Mouse (Mus musculus): ENCODE data around the gene Fgr. TPM values are rescaled to one million over a fixed set of nuclear protein-coding genes. Genes with fewer than 3 reads are reported as not detected.
A peak's percentile ranks its signal among the peaks of the same experiment; 100 is the strongest.

The Fgr gene
- polyA plus RNA-seq, 1 experiment from 2014 or later, result 0.19 TPM

GRCm38 (mm10) chr4:133026272-133026671, 52.4 kb downstream of the Fgr start:
- Histone ChIP-seq H3K27ac (peak overlapping the region; percentile 50; the same call in 1 of the 2 replicates), H3K9me3 (replicated peaks) (no peaks in the 10 kb centered on the region), H3K27me3 (ENCODE audit: low read depth, poor library complexity, severe bottlenecking) (no peaks in the 10 kb centered on the region), H3K4me1 (peaks cover 79% of the 10 kb centered on the region), H3K36me3 (peaks cover 59% of the 10 kb centered on the region), H3K4me3 (no peak overlapping the region)
- no peak for DNase-seq (ENCODE audit: low spot score)
- 83% methylated on average over 10 of the region's 10 CpGs for WGBS

- Histone ChIP-seq H3K27me3 (ENCODE audit: low read depth, poor library complexity, severe bottlenecking) (no peaks in the 10 kb centered on the region), H3K9me3 (replicated peaks) (no peaks in the 10 kb centered on the region), H3K36me3 (peaks cover 64% of the 10 kb centered on the region), H3K4me1 (peaks cover 73% of the 10 kb centered on the region), H3K27ac (peak overlapping the region; percentile 50; the same call in 1 of the 2 replicates), H3K4me3 (no peak overlapping the region)
- 39% methylated on average over 2 of the region's 2 CpGs for WGBS
- no peak for DNase-seq (ENCODE audit: low spot score)
Measured at GRCm38 (mm10) chr4:133026826-133027375, 53.0 kb downstream of the Fgr start.

DNA sequence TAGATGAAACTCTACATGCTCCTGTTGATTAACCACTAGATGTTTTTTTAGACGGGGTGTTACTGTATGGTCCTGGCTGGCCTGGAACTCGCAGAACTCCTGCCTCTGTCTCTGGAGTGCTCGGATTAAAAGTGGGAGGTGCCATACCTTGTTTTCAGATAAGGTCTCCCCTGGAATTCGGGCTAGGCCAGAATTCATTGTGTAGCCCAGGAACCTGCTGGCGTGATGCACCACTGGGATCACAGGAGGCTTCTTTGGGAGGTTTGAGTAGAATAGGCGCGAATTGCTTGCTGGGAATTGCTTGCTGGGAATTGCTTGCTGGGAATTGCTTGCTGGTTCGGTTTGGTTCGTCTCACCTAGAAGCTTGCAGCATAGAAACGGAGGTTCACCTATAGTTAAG, 53.8 kb downstream of the Fgr start:
- peaks cover 71% of the 10 kb centered on the region for H3K36me3 ChIP-seq
- DNase-seq (ENCODE audit: low spot score), result no peak
- no peaks in the 10 kb centered on the region for H3K27me3 ChIP-seq (ENCODE audit: low read depth, poor library complexity, severe bottlenecking)
- H3K4me1 ChIP-seq, result peaks cover 69% of the 10 kb centered on the region
- no peaks in the 10 kb centered on the region for H3K9me3 ChIP-seq (replicated peaks)
- H3K4me3 ChIP-seq, result no peak overlapping the region
- no peak overlapping the region for H3K27ac ChIP-seq
- WGBS, result 84% methylated on average over 10 of the region's 10 CpGs

DNA sequence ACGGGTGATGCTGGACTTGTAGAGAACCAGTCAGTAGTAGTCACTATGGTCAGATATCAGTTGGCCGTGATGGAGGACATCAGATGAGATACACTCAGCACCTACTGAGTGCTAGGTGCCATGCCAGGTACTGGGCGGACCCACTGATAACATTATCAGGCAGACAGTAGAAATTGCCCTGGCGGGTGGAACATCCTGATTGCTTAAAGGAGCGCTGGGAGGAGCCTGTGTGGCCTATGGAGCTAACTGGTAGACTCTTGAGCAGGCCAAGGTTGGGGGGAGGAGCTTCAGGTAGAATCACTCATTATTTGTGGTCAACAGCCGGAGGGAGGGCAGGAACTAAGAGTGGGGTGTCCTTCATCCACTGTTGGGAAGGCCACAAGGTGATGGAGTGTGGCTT, 54.3 kb downstream of the Fgr start:
- 92% methylated on average over 6 of the region's 6 CpGs for WGBS
- peaks cover 65% of the 10 kb centered on the region for H3K4me1 ChIP-seq
- DNase-seq (ENCODE audit: low spot score), result no peak

GRCm38 (mm10) chr4:133028875-133029274, 55.0 kb downstream of the Fgr start:
- peaks cover 74% of the 10 kb centered on the region for H3K36me3 ChIP-seq
- H3K9me3 ChIP-seq (replicated peaks), result no peaks in the 10 kb centered on the region
- no peak overlapping the region for H3K27ac ChIP-seq
- 79% methylated on average over 6 of the region's 6 CpGs for WGBS
- peaks cover 59% of the 10 kb centered on the region for H3K4me1 ChIP-seq
- DNase-seq (ENCODE audit: low spot score), result no peak
- no peaks in the 10 kb centered on the region for H3K27me3 ChIP-seq (ENCODE audit: low read depth, poor library complexity, severe bottlenecking)
- no peak overlapping the region for H3K4me3 ChIP-seq

More for the DNA sequence above, 54.3 kb downstream of the Fgr start:
- Histone ChIP-seq H3K36me3 (peaks cover 72% of the 10 kb centered on the region), H3K9me3 (replicated peaks) (no peaks in the 10 kb centered on the region), H3K4me3 (no peak overlapping the region), H3K27me3 (ENCODE audit: low read depth, poor library complexity, severe bottlenecking) (no peaks in the 10 kb centered on the region), H3K27ac (no peak overlapping the region)

DNA sequence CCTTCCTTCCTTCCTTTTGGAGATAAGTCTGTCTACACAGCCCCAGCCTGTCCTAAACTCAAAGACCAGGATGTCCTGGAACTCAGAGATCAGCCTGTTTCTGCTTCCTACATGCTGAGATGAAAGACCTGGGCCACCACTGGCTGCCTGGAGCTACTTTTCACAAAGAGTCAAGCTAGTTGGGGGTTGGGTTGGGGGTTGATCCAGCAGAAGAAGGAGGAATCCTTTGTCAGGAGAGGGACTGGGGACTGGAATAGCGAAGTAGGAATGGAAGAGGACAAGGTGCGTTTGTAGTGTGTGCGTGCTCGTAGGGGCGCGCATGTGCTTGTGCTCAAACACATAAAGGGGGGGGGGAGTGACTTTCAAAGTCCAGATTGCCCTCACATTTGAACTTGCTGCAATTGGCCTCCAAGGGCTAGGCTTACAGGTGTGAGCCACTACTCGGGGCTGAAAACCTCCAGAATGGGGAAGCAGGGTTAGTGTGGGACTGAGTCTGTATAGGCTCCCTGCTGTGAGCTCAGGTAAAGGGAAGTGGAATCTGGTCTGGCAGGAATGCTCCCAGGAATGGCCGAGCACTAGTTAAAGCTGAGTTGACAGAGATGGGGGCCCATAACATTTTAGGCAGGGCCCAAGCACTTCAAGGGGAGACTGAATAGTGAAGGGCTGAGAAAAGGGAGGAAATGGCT, 58.7 kb downstream of the Fgr start:
- peaks cover 50% of the 10 kb centered on the region for H3K4me1 ChIP-seq
- DNase-seq (ENCODE audit: low spot score), result no peak
- WGBS, result 90% methylated on average over 8 of the region's 8 CpGs
- no peak overlapping the region for H3K4me3 ChIP-seq
- no peaks in the 10 kb centered on the region for H3K9me3 ChIP-seq (replicated peaks)
- peaks cover 5% of the 10 kb centered on the region; the same call in 1 of the 2 replicates for H3K27me3 ChIP-seq (ENCODE audit: low read depth, poor library complexity, severe bottlenecking)
- no peak overlapping the region for H3K27ac ChIP-seq
- H3K36me3 ChIP-seq, result peaks cover 70% of the 10 kb centered on the region

DNA sequence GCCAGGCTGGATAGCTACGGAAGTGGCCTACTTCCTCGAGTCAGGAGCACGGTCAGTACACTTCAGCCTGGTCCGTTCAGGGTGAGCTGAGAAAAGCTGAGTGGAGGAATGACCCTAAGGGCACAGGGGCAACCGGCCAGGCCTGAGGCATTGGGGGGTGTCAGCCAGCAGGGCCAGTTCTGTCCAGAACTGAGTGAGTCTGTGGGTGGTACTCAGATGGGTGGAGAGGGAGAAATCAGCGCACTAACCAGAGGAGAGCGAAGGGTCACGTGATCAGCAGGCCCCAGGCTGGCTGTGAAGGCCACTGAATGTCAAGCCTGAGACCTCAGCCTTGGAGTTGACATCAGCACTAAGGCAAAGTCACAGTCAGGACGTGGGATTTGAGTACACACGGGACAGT, 60.6 kb downstream of the Fgr start:
- H3K4me1 ChIP-seq, result peaks cover 56% of the 10 kb centered on the region
- WGBS, result 76% methylated on average over 10 of the region's 10 CpGs
- DNase-seq (ENCODE audit: low spot score), result no peak

GRCm38 (mm10) chr4:133035446-133035845, 61.6 kb downstream of the Fgr start:
- 0 out of 2 replicates have a peak overlapping the region, but pooled peaks have one; percentile 0 for H3K27ac ChIP-seq

More for the DNA sequence above, 60.6 kb downstream of the Fgr start:
- Histone ChIP-seq H3K36me3 (peaks cover 56% of the 10 kb centered on the region), H3K4me3 (no peak overlapping the region), H3K27ac (no peak overlapping the region), H3K9me3 (replicated peaks) (no peaks in the 10 kb centered on the region), H3K27me3 (ENCODE audit: low read depth, poor library complexity, severe bottlenecking) (peaks cover 8% of the 10 kb centered on the region; the same call in 1 of the 2 replicates)

DNA sequence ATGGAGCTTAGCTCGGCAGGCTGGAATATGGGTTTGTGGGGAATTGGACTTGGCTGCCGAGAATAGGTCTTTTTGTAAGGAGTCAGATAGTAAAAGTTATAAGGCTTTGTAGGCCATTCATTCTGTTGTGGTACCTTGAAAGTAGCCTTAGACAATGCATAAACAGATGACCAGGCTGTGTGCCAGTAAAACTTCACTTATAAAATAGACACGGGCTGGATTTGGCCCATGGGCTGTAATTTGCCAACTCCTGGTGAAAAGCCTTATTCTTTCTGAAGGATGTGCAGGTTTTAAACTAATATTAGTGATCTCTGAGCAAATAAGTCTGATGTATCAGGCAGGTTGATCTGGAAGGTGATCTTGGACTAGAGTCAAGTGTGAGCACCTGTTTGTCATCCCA, 62.1 kb downstream of the Fgr start:
- no peak for DNase-seq (ENCODE audit: low spot score)
- Histone ChIP-seq H3K4me3 (no peak overlapping the region), H3K27ac (no peak overlapping the region), H3K36me3 (peaks cover 48% of the 10 kb centered on the region), H3K4me1 (peaks cover 62% of the 10 kb centered on the region), H3K9me3 (replicated peaks) (no peaks in the 10 kb centered on the region), H3K27me3 (ENCODE audit: low read depth, poor library complexity, severe bottlenecking) (peaks cover 8% of the 10 kb centered on the region; the same call in 1 of the 2 replicates)
- 88% methylated on average over 3 of the region's 3 CpGs for WGBS

More at GRCm38 (mm10) chr4:133035446-133035845, 61.6 kb downstream of the Fgr start:
- DNase-seq (ENCODE audit: low spot score), result no peak
- 91% methylated on average over 1 of the region's 1 CpGs for WGBS
- Histone ChIP-seq H3K4me1 (peaks cover 57% of the 10 kb centered on the region), H3K9me3 (replicated peaks) (no peaks in the 10 kb centered on the region), H3K27me3 (ENCODE audit: low read depth, poor library complexity, severe bottlenecking) (peaks cover 8% of the 10 kb centered on the region; the same call in 1 of the 2 replicates), H3K4me3 (no peak overlapping the region), H3K36me3 (peaks cover 48% of the 10 kb centered on the region)

DNA sequence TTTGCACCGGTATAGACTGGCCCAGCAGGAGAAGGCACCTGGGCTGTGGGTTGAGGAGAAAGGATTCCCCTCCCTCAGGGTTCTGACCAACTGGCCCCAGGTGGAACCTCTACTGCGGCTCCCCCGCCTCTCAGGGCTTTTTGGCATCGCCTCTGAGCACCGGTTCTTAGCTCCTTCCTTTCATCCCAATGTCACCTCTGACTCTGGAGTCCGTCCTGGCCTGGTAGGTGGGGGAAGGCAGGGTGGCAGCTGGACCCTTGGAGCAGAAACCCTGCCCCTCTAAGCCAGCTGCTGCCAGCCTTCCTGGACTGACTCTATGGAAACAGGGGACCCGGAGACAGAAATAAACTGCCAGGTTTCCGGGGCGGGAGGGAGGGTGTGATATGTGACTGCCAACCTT, 63.4 kb downstream of the Fgr start:
- peak overlapping the region; percentile 79; the same call in 1 of the 2 replicates for H3K4me3 ChIP-seq
- peak overlapping the region; percentile 21; the same call in 1 of the 2 replicates for H3K27ac ChIP-seq

DNA sequence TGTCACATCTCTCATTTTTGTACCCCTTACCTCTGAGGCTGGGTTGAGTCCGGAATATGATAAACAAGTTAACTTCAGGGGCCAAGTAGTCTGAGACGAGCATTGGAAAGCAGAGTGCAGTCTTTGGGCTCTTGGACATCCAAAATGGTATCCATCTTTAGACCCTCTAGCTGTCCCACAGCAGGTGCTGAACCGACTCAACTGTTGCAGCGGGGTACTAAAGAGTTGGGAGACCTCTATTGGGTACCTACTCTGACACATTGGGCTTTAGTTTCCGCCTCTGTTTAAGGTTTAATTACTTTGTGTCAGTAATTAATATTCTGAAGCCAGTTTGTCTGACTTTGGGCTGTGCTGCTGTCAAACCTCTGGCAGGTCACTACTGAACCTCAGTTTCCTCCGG, 63.9 kb downstream of the Fgr start:
- whole genome bisulfite sequencing, result 25% methylated on average over 6 of the region's 6 CpGs
- Histone ChIP-seq H3K27ac (0 out of 2 replicates have a peak overlapping the region, but pooled peaks have one; percentile 21), H3K27me3 (ENCODE audit: low read depth, poor library complexity, severe bottlenecking) (peaks cover 8% of the 10 kb centered on the region; the same call in 1 of the 2 replicates), H3K9me3 (replicated peaks) (no peaks in the 10 kb centered on the region), H3K4me1 (peaks cover 76% of the 10 kb centered on the region), H3K4me3 (peak overlapping the region; percentile 79), H3K36me3 (peaks cover 35% of the 10 kb centered on the region)
- DNase-seq (ENCODE audit: low spot score), result no peak

More for the DNA sequence above, 63.4 kb downstream of the Fgr start:
- Histone ChIP-seq H3K9me3 (replicated peaks) (no peaks in the 10 kb centered on the region), H3K4me1 (peaks cover 76% of the 10 kb centered on the region), H3K36me3 (peaks cover 40% of the 10 kb centered on the region), H3K27me3 (ENCODE audit: low read depth, poor library complexity, severe bottlenecking) (peaks cover 8% of the 10 kb centered on the region; the same call in 1 of the 2 replicates)
- 30% methylated on average over 9 of the region's 9 CpGs for whole genome bisulfite sequencing
- peak; percentile 39 for DNase-seq (ENCODE audit: low spot score)

- Histone ChIP-seq H3K36me3 (peaks cover 27% of the 10 kb centered on the region), H3K27me3 (ENCODE audit: low read depth, poor library complexity, severe bottlenecking) (peaks cover 8% of the 10 kb centered on the region; the same call in 1 of the 2 replicates), H3K4me3 (peak overlapping the region; percentile 79), H3K4me1 (peaks cover 83% of the 10 kb centered on the region), H3K27ac (peak overlapping the region; percentile 93), H3K9me3 (replicated peaks) (no peaks in the 10 kb centered on the region)
- peak; percentile 79 for DNase-seq (ENCODE audit: low spot score)
- WGBS, result under 1% methylated on average over 70 of the region's 76 CpGs
Measured at GRCm38 (mm10) chr4:133038521-133039115, 64.7 kb downstream of the Fgr start.
